Mouse (Mus musculus): ENCODE data around the gene Inhbc.
"Not testable (repeated sequence)": the region's sequence is repeated elsewhere in the genome, so short reads cannot be mapped to it uniquely, and the experiment has no call there.

The Inhbc gene

DNA sequence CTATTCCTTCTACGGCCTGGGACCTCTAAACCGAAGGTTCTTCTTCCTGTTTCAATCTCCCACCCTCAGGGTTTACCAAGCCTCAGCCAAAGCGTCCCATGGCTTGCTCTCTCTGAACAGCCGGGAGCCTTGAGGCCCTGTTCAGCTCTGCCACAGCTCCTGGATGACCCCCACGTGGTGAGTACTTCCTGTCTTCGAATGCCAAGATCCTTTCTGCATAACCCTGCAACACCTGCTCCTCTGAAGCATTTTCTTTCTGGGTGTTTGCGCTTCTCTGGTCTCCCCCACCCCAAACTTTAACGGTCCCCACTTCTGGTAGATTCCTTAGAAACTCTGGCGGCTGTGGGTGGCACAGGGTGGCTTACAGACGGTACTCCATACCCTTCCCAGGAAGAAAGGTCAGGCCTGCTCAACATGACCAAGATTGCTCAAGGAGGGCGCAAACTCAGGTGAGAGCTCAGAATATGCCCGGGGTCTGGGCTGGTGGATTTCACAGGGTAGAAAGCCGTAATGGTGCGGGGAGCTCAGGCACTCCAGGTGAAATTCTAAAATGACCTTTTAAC lies 44.7 kb downstream of the Inhbc start:
- DNase-seq = no peak

DNA sequence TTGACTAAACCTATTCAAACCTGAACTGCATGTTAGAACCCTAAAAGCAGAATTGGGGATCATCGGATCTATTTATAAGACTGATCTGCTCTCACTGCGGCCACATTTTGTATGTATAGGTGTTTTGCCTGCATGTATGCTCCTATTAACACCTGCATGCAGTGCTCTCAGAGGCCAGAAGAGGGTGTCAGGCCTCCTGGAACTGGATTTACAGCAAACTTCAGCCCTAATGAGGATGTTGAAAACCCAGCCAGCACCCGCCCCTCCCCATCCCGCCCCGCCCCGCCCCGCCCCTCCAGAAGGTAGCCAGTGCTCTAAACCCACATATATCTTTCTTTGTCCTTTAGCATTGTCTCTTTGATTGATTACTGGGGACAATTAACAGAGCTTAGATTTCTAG lies 45.7 kb downstream of the Inhbc start:
- no peak for DNase-seq

DNA sequence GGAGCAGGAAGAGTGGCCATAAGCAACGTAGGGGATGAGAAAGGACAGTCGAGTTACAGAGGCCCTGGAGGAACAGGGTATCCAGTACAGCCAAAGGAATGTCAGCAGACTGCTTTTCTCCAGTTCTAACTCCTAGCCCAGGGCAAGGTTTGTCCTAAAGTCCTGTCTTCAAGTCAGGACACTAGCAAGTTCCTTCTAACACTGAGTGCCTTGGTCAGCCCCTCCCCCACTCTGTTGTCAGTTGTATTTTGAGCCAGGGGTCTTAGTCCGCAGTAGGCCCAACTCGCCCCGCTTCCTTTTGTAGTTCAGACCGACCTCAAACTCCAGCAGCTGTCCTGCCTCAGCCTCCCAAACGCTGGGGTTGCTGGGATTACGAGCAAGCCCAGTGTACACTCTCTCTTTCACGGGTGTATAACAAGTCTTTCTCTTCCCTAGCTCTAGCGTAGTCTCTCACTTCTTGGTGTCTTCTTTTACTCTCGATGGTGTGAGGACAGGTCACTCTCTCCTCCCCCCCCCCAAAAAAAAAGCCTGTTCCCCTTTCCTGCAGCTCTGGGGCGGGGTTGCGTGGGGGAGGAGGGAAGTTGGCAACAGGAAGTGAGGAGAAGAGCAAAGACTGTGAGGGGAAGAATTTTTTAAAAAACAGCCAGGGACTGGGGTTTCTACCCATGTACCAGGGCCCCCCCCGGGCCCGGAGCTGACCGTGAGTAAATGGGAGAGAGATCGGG lies 46.9 kb downstream of the Inhbc start:
- DNase-seq = no peak

DNA sequence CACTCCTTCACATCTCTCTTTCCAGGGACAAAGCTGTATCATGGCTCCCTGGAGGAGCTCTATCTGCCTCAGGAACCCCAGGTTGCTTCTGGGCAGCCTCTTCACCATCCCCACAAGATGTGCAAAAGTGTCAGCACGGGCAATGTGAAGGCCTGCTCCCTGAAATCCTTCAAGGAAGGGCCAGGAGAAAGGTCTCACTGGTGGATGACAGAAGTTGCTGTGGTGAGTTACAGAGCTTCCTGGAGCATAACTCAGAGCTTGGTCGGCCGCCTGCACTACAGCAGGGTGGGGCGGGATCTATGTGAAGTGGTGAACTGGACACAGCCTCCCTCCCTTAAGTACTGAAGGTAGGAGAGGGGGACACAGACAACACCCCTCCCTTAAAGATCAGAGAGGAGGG lies 47.6 kb downstream of the Inhbc start:
- DNase-seq = no peak

DNA sequence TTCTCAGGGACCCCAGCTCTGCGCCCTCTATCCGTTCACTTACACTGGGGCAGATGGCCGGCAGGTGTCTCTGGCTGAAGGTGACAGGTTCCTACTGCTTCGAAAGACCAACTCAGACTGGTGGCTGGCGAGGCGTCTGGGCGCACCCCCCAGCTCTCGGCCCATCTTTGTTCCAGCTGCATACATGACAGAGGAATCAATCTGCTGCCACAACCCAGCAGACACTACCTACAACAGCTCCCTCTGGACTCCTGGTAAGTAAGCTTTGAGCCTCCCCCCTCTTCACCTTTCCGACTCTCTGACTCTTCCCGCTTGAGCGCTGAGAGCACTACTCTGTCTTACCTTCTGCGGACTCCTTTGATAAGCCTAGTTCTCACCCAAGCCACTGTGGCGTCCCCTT lies 48.1 kb downstream of the Inhbc start:
- no peak for DNase-seq

DNA sequence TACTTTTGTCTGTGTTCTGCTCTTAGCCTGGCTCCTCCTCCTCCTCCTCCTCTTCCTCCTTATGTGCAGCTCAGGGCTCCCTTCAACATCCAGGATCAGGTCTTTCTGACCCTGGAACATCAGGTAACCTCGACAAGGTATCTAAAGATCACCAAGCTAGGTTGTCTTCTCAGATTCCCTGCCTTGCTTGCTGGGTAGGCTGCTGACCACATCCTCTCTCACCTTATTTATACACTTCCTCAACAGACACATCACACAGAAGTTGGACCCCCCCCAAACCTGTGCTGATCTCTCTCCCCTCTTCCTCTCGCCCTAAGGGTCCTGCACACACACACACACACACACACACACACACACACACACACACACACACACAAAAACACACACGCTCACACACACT lies 48.6 kb downstream of the Inhbc start, which contains the start of gene Arhgap9:
Arhgap9 (plus strand) TSS at position 344 of the 400 bp plus-strand sequence.
- DNase-seq = no peak

DNA sequence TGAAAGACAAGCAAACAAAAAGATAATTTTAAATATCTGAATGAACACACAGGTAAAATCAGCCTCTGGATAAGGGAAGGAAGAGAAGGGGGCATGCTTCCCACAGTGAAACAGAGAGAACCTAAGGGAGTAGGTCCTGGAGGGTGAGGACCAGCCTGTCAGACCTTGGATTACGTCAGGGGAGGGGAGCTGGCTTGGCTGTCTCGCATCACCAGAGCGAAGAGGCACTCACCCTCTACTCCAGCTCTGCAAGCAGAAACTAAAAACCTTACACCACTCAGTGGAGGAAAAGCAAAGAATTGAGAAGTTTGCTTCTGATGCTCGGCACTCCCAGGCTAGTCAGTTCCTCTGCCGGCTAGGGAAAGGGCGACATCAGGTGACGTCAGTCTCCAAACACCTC lies 50.3 kb downstream of the Inhbc start:
- no peak for DNase-seq

DNA sequence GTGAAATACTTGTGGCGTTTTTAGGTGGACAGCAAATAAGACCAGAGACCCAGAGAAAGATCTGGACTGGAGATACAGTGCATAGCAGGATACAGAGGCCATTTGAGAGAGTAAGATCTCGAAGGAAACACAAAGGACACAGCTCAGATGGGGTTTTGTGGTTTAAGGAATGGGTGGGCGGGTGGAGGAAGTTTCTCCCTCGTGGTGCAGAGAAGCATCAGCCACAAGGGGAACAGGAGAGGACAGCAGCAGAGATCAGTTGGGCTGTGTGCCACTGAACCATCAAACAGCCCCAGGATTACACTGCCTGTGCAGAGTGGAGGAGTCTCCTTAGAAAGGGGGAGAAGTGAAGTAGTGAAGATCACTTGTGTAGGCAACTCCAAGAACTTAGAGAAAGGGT lies 52.2 kb downstream of the Inhbc start:
- DNase-seq = no peak

DNA sequence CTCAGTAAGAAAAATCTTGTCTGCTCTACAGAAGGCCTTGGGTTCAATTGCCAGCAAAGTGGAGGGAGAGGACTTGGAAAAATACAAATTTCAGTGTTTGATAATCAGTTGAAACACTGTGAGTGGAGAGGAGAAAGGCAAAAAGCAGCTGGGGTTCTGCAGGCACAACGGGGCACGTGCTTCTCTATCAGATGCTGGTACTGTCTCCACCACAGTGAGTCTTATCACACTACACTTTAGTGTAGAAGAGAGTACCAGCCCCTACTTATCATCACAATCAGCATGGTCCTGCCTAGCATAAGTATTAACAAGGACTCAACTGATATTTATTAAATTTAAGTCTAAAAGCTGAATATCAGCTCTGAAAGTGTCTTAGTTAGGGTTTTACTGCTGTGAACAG lies 53.0 kb downstream of the Inhbc start:
- DNase-seq = no peak

DNA sequence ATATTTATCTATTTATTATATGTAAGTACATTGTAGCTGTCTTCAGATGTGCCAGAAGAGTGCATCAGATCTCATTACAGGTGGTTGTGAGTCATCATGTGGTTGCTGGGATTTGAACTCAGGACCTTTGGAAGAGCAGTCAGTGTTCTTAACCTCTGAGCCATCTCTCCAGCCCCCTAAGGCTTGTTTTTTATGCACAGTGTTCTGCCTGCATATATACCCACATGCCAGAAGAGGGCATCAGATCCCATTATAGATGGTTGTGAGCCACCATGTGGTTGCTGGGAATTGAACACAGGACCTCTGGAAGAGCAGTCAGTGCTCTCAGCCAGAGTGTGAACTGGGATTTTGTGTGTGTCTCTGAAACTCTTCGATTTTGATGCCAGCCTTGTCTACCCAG lies 55.3 kb downstream of the Inhbc start:
- DNase-seq = not testable (repeated sequence)

DNA sequence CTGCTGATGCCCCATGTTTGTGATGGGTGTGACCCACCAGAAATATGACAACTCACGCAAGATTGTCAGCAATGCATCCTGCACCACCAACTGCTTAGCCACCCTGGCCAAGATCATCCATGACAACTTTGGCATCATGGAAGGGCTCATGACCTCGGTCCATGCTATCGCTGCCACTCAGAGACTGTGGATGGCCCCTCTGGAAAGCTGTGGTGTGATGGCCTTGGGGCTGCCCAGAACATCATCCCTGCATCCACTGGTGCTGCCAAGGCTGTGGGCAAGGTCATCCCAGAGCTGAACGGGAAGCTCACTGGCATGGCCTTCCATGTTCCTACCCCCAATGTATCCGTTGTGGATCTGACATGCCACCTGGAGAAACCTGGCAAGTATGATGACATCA lies 56.7 kb downstream of the Inhbc start:
- not testable (repeated sequence) for DNase-seq

DNA sequence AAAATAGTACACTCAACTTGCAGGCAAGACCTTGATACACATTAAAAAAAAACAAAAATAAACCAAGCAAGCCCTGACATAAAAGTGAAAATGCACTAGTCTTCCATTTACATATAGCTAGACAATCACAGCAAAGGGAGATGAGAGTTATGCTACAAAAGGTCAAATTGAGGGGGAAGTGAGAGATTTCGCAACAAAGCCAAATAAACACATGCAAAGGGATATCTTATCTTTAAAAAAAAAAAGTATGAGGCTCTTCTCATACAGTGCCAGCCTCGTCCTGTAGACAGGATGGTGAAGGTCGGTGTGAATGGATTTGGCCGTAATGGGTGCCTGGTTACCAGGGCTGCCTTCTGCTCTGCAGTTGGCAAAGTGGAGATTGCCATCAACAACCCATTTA lies 57.4 kb downstream of the Inhbc start:
- no peak for DNase-seq

DNA sequence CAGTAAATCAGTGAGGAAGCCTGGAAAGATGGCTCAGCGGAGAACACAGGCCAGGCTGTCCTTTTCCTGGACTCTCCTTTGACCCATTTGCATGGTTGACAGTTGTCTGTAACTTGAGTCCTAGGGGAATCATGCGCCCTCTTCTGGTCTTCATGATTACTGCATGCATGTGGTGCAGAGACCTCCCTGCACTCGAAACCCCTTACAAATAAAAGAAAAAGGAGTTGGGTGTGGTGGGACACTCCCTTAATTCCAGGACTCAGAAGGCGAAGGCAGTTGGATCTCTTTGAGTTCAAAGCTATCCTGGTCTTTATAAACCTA lies 57.9 kb downstream of the Inhbc start:
- peak; percentile 77 for DNase-seq

DNA sequence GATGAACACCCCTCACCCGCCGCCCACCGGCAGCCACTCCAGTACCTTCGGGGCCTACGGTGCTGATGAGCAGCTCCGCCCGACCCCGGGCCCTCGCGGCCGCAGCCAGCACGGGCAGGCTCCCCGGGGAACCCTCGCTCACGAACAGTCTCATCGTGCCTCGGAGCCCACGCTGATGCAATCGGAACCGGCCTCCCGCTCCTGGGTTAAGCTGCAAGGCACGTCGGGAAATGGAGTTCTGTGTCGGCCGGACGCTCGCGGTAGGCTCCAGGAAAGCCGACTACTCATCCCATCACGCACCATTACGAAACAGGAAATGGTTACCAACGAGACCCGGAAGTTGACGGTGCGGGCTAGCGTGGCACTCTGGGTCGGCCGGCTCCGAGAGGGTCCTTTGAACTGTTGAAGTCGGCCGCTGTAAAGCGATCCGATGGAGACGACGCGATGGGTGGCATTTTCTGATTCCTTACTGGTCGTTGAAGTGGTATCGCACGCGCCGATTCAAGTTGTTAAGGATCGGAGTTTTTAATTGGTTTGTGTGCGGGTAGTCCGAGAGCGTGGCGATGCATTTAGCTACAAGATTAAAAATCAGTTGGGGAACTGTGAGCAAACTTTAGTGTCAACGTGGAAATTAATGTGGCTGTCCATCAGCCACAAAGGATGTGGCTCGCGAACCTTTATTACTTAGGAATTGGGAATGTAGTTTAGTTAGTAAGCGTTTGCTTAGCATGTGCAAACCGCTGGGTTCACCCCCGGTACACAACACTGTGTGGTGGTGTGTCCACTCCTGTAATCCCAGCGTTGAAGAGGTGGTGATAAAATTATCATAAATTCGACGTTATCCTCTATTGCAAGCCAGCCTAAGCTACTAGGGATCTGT lies 58.5 kb downstream of the Inhbc start, which contains the start of gene Mars:
Mars (minus strand) TSS at position 311 of the 880 bp plus-strand sequence.
- DNase-seq = peak; percentile 90

DNA sequence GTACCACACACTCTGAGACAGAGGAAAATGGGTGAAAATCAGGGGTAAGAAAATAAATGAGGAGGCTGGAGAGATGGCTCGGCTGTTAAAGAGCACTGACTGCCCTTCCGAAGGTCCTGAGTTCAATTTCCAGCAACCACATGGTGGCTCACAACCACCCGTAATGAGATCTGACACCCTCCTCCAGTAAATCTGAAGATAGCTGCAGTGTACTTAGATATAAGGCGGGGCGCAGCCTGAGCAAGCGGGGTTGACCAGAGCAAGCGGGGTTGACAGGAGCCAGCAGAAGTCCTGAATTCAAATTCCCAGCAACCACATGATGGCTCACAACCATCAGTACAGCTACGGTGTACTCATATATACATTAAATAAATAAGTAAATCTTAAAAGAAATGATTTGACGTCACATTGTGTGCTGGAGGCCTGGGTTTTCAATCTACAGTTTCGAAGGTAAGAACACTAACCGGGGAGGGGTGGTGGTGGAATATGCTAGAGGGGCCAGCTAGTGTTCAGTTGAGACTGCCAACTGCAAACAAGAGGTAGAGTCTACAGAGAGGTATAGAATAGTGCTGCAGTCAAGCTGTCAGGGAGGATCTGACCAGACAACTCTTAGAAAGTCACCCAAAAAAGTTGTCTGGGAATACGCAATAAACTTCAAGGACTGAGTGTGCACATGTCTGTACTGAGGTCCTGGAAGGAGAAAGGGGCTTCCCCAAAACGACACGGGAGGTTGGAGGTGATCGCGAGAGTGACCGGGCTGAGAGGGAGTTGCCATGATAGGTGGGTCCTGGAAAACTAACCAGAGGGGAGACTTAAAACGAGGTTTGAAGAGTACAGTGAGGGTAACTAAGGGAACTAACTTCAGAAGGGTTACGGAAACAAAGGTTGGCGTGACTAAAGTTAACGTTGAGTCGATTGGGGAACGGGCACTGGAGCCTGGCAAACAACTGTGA lies 59.4 kb downstream of the Inhbc start:
- DNase-seq = peak; percentile 23

DNA sequence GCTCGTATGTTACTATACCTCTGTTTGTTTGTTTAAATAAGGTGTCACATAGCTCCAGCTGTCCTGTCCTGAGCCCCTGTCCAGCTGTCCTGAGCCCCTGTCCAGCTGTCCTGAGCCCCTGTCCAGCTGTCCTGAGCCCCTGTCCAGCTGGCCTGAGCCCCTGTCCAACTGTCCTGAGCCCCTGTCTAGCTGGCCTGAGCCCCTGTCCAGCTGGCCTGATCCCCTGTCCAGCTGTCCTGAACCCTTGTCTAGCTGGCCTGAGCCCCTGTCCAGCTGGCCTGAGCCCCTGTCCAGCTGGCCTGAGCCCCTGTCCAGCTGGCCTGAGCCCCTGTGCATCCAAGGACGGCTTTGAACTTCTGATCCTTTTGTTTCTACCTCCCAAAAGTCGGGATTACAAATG lies 61.1 kb downstream of the Inhbc start:
- not testable (repeated sequence) for DNase-seq

Measured in cerebellum, adult 11 months (tissue).